Mouse (Mus musculus) midbrain, postnatal 0 days (tissue): ENCODE measurements around the gene Ciz1. TPM values are rescaled to one million over a fixed set of nuclear protein-coding genes. Genes with fewer than 3 reads are reported as not detected.

Experiments used
- ATAC-seq: fragments of 200-750 bp; cut with Nextera tagmentation; 2 replicates; pipeline ENCODE4 v1.8.0; 2017; ENCODE audit warnings: moderate number of reproducible peaks, mild to moderate bottlenecking, moderate TSS enrichment, moderate library complexity; ENCODE audit not compliant: low FRiP score
- DNase-seq: peaks from one replicate; pipeline ENCODE4 v3.0.0-alpha.2; 2015; ENCODE audit warnings: low spot score
- H3K27ac ChIP-seq: fragments of 300-500 bp; sonication (generic); 2 replicates; pipeline ENCODE4 v1.5.1; 2014; ENCODE audit warnings: low read depth, mild to moderate bottlenecking, low read length, mixed read lengths
- H3K27me3 ChIP-seq: fragments of 300-500 bp; sonication (generic); 2 replicates; pipeline ENCODE4 v1.6.1; 2014; ENCODE audit warnings: low read length, control low read depth, mixed read lengths; ENCODE audit not compliant: insufficient read depth
- H3K36me3 ChIP-seq: fragments of 300-500 bp; sonication (generic); 2 replicates; pipeline ENCODE4 v1.6.1; 2014; ENCODE audit warnings: low read length, control low read depth, mixed read lengths; ENCODE audit not compliant: insufficient read depth
- H3K4me1 ChIP-seq: fragments of 300-500 bp; sonication (generic); 2 replicates; pipeline ENCODE4 v1.6.1; 2014; ENCODE audit warnings: mild to moderate bottlenecking, control low read depth, antibody characterized with exemption, low read length, mixed read lengths; ENCODE audit not compliant: insufficient read depth
- H3K4me2 ChIP-seq: fragments of 300-500 bp; sonication (generic); 2 replicates; pipeline ENCODE4 v1.6.1; 2014; ENCODE audit warnings: low read depth, mild to moderate bottlenecking, low read length, mixed read lengths; ENCODE audit not compliant: poor library complexity, severe bottlenecking
- H3K4me3 ChIP-seq: fragments of 300-500 bp; sonication (generic); 2 replicates; pipeline ENCODE4 v1.5.1; 2014; ENCODE audit warnings: low read depth, mild to moderate bottlenecking, low read length, moderate library complexity
- H3K9ac ChIP-seq: fragments of 300-500 bp; sonication (generic); replicated peaks from 2 replicates; pipeline ENCODE4 v1.6.1; 2014; ENCODE audit warnings: mild to moderate bottlenecking, low read length, moderate library complexity, mixed read lengths; ENCODE audit not compliant: poor library complexity, severe bottlenecking
- H3K9me3 ChIP-seq: fragments of 300-500 bp; sonication (generic); 2 replicates; pipeline ENCODE4 v1.6.1; 2016; ENCODE audit warnings: low read length, control low read depth
- CTCF ChIP-seq: IDR thresholded peaks from 2 replicates; pipeline ENCODE4 v1.5.1; 2016; ENCODE audit warnings: antibody characterized with exemption, mild to moderate bottlenecking
- WGBS: fragments of 180-500 bp; shearing (Covaris S2); extraction: QIAGEN DNeasy Blood & Tissue Kit; methylation state at CpG from one replicate; pipeline ENCODE4 v1.1.7; 2014; 5-methylcytosine and 5-hydroxymethylcytosine counted together
- polyA plus RNA-seq: library from polyadenylated mRNA; unstranded; fragments of >200 nt; fragmentation: Nextera tagmentation; extraction: Ambion mirVana; gene quantifications from 2 replicates; pipeline ENCODE4 v1.2.1, GENCODE M21; 2015
- total RNA-seq: library from RNA; depleted of rRNA; stranded (reverse); fragments of >200 nt; gene quantifications from 2 replicates; pipeline ENCODE4 v1.2.3, GENCODE M21; 2014

The Ciz1 gene
- total and polyA plus RNA-seq, 2 experiments from 2014 or later = 47.3 to 81.8 TPM

GRCm38 (mm10) chr2:32332159-32332558, 20.0 kb upstream of the Ciz1 start:
- ATAC-seq = no peak
- 84% methylated on average over 5 of the region's 5 CpGs for WGBS
- no peak for TF ChIP-seq CTCF

GRCm38 (mm10) chr2:32335888-32336287, 16.2 kb upstream of the Ciz1 start:
- ATAC-seq (no peak), DNase-seq (no peak)
- Histone ChIP-seq H3K9ac (no peak overlapping the region), H3K4me3 (no peak overlapping the region), H3K4me2 (no peak overlapping the region), H3K36me3 (peaks cover 55% of the 10 kb centered on the region), H3K4me1 (no peaks in the 10 kb centered on the region), H3K9me3 (no peaks in the 10 kb centered on the region), H3K27ac (no peak overlapping the region), H3K27me3 (no peaks in the 10 kb centered on the region)
- 57% methylated on average over 15 of the region's 15 CpGs for WGBS
- TF ChIP-seq CTCF = no peak

More at GRCm38 (mm10) chr2:32332159-32332558, 20.0 kb upstream of the Ciz1 start:
- Histone ChIP-seq H3K9ac (no peak overlapping the region), H3K27ac (no peak overlapping the region), H3K4me2 (no peak overlapping the region), H3K27me3 (no peaks in the 10 kb centered on the region), H3K4me3 (no peak overlapping the region), H3K36me3 (peaks cover 55% of the 10 kb centered on the region), H3K4me1 (no peaks in the 10 kb centered on the region), H3K9me3 (no peaks in the 10 kb centered on the region)
- no peak for DNase-seq

GRCm38 (mm10) chr2:32339912-32340642, 12.1 kb upstream of the Ciz1 start:
- no peak overlapping the region for H3K4me2 ChIP-seq
- no peak overlapping the region for H3K9ac ChIP-seq
- DNase-seq = no peak
- H3K4me3 ChIP-seq = no peak overlapping the region
- no peaks in the 10 kb centered on the region for H3K9me3 ChIP-seq
- H3K27ac ChIP-seq = no peak overlapping the region
- TF ChIP-seq CTCF = no peak
- no peak for ATAC-seq
- H3K36me3 ChIP-seq = peaks cover 38% of the 10 kb centered on the region
- no peaks in the 10 kb centered on the region for H3K27me3 ChIP-seq
- WGBS = 38% methylated on average over 26 of the region's 26 CpGs
- H3K4me1 ChIP-seq = peaks cover 5% of the 10 kb centered on the region; the same call in 1 of the 2 replicates

GRCm38 (mm10) chr2:32340836-32341633, 11.1 kb upstream of the Ciz1 start:
- no peak overlapping the region for H3K4me3 ChIP-seq
- 83% methylated on average over 13 of the region's 13 CpGs for WGBS
- H3K36me3 ChIP-seq = peaks cover 29% of the 10 kb centered on the region
- no peak for TF ChIP-seq CTCF
- H3K4me2 ChIP-seq = no peak overlapping the region
- H3K9ac ChIP-seq = no peak overlapping the region
- H3K4me1 ChIP-seq = peaks cover 5% of the 10 kb centered on the region; the same call in 1 of the 2 replicates
- ATAC-seq = no peak
- H3K27ac ChIP-seq = no peak overlapping the region
- H3K9me3 ChIP-seq = no peaks in the 10 kb centered on the region
- H3K27me3 ChIP-seq = no peaks in the 10 kb centered on the region
- DNase-seq = no peak

- Histone ChIP-seq H3K36me3 (peaks cover 24% of the 10 kb centered on the region), H3K27me3 (no peaks in the 10 kb centered on the region), H3K4me3 (no peak overlapping the region), H3K9ac (no peak overlapping the region), H3K9me3 (no peaks in the 10 kb centered on the region), H3K27ac (no peak overlapping the region), H3K4me2 (no peak overlapping the region), H3K4me1 (peaks cover 5% of the 10 kb centered on the region; the same call in 1 of the 2 replicates)
- no peak for TF ChIP-seq CTCF
- ATAC-seq (no peak), DNase-seq (no peak)
- WGBS = 78% methylated on average over 4 of the region's 4 CpGs
These were observed 10.5 kb upstream of the Ciz1 start for GRCm38 (mm10) chr2:32341634-32341939.

GRCm38 (mm10) chr2:32342039-32342438, 10.1 kb upstream of the Ciz1 start:
- H3K9ac ChIP-seq = no peak overlapping the region
- no peak for TF ChIP-seq CTCF
- WGBS = 90% methylated on average over 4 of the region's 4 CpGs

More at GRCm38 (mm10) chr2:32342039-32342438, 10.1 kb upstream of the Ciz1 start:
- Histone ChIP-seq H3K9me3 (no peaks in the 10 kb centered on the region), H3K4me2 (no peak overlapping the region), H3K4me3 (no peak overlapping the region), H3K36me3 (peaks cover 20% of the 10 kb centered on the region), H3K27ac (no peak overlapping the region), H3K27me3 (no peaks in the 10 kb centered on the region), H3K4me1 (peaks cover 5% of the 10 kb centered on the region; the same call in 1 of the 2 replicates)
- ATAC-seq (no peak), DNase-seq (no peak)
